Mouse (Mus musculus) layer of hippocampus, postnatal 25 days (tissue): ENCODE measurements around the gene Lta. TPM values are rescaled to one million over a fixed set of nuclear protein-coding genes. Genes with fewer than 3 reads are reported as not detected.

Source experiments
- DNase-seq, 2 experiments: peaks; one replicate each; pipeline ENCODE4 v3.0.0; 2022; ENCODE audit warnings: mixed read lengths in 2 of 2, low spot score in 1 of 2; ENCODE audit errors: extremely low spot score in 1 of 2
- total RNA-seq, 2 experiments: library from RNA; stranded (reverse); gene quantifications; 2 replicates each; pipeline ENCODE4 v1.2.3; 2021

The Lta gene
- total RNA-seq, result under 1 TPM in 1 of 2 experiments, not detected in 1; 0.20 TPM

GRCm38 (mm10) chr17:35204494-35205379, at the start of gene Lta:
Gene Lta (minus strand): TSS chr17:35205351.
- no peak for DNase-seq

GRCm38 (mm10) chr17:35254241-35255098, 49.3 kb upstream of the Lta start:
- DNase-seq, result peak in 1 of 2 experiments; percentile 55

GRCm38 (mm10) chr17:35253293-35254093, 48.3 kb upstream of the Lta start:
- no peak for DNase-seq

GRCm38 (mm10) chr17:35252619-35253292, 47.6 kb upstream of the Lta start:
- DNase-seq, result no peak

- no peak for DNase-seq
Measured at GRCm38 (mm10) chr17:35251981-35252380, 46.8 kb upstream of the Lta start.

GRCm38 (mm10) chr17:35251162-35251719, 46.1 kb upstream of the Lta start:
- no peak for DNase-seq

- no peak for DNase-seq
Measured at GRCm38 (mm10) chr17:35250348-35251120, 45.4 kb upstream of the Lta start.

GRCm38 (mm10) chr17:35249451-35250197, 44.5 kb upstream of the Lta start:
- DNase-seq, result no peak

- no peak for DNase-seq
Measured at GRCm38 (mm10) chr17:35248986-35249385, 43.8 kb upstream of the Lta start.

GRCm38 (mm10) chr17:35247144-35247543, 42.0 kb upstream of the Lta start:
- no peak for DNase-seq

GRCm38 (mm10) chr17:35245731-35246623, 40.8 kb upstream of the Lta start:
- no peak for DNase-seq

- no peak for DNase-seq
Measured at GRCm38 (mm10) chr17:35244999-35245398, 39.8 kb upstream of the Lta start.

- DNase-seq, result no peak
Measured at GRCm38 (mm10) chr17:35243086-35243485, 37.9 kb upstream of the Lta start.

GRCm38 (mm10) chr17:35242015-35242941, 37.1 kb upstream of the Lta start:
- DNase-seq, result peak in 1 of 2 experiments; percentile 45

GRCm38 (mm10) chr17:35241305-35242014, 36.3 kb upstream of the Lta start, which contains the start of gene Ddx39b:
Gene Ddx39b (plus strand): TSS chr17:35241746.
- DNase-seq, result peak; percentile 87 to 96
